Mouse (Mus musculus) brain, embryonic 18.5 days (tissue): ENCODE data around the gene Smad6.

ENCODE experiments used
- DNase-seq: peaks from one replicate; pipeline ENCODE4 v3.0.0-alpha.2; 2012; ENCODE audit warnings: low read depth, low spot score

Smad6 gene

GRCm38 (mm10) chr9:63989214-63989613 is 32.6 kb downstream of the Smad6 start:
- no peak for DNase-seq

DNA sequence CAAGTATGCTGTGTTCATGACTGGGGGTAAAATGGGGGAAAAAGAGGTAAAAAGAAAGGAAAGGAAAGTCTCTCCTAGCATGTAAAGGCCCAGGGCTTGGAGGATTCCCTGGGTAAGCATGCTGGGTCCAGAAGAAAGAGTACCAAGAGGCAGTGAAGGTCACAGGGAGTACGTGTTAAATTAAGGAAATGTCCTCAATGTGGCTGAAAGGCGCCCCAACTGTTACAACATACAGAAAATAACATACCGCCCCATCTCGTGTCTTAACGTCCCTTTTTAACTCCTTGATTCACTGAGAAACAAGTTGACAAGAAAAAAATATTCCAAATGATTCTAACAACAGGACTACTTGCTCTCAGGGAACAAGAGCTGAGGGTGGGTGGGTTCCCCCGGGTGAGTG is 36.7 kb downstream of the Smad6 start:
- DNase-seq: no peak

- no peak for DNase-seq
Observed at GRCm38 (mm10) chr9:63982937-63983632, 38.8 kb downstream of the Smad6 start.

DNA sequence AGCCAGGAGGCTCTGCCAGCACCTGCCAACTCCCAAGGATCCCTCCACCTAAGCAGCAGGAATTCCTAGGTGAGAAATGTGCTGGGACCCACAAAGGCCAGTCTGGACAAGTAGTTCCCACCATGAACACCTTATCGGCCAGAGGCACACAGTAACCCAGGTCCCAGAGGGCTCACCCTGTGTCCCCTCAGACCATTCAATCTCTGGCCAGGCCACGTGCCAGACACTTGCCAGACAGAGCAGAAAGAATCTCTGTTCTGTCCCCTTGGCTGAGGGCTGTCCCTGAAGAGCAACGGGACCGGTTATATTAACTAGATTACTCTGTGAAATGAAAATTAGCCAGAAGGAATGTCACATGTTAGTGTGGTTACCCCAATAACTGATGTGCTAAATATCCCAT is 39.9 kb downstream of the Smad6 start:
- no peak for DNase-seq

- DNase-seq: no peak
Observed at GRCm38 (mm10) chr9:63981371-63981770, 40.5 kb downstream of the Smad6 start.

- DNase-seq: no peak
Observed at GRCm38 (mm10) chr9:63980179-63981086, 41.4 kb downstream of the Smad6 start.

- no peak for DNase-seq
Observed at GRCm38 (mm10) chr9:63979275-63979674, 42.6 kb downstream of the Smad6 start.

DNA sequence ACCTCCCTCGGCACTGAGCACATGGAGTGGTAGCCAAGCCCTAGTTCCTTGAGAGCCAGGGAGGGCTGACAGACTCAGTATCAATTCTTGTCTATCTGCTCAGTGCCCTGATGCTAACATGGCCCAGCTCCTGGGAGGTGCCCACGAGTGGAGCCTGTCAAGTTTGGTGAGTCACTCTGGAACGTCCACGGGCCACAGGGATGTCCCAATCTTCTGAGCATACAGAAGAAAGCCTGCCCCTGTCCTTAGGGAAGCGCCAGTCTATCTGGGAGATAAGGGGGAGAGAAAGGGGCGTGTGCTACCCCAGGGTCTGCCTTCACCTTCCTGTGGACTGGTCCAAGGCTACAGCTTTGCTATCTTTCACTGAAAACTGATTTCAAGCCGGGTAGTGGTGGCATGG is 43.2 kb downstream of the Smad6 start:
- DNase-seq: no peak

DNA sequence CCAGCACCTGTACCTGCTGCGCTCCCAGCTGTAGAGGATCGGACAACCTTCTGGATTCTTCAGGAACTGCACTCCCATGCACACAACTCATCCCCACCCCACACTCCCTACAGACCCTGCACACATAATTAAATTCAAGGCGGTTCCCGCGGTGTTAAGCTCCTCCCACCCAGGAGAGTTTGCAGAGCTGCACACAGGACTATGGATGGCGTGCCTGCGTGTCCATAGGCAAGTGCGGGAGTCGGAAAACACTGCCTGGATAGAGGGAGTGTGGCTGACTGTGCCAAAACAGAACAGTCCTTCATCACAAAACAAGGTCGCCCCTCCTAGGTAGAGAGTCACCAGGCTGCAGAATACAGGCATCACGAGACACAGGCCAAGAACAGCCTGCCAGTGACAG is 45.9 kb downstream of the Smad6 start:
- no peak for DNase-seq

- DNase-seq: no peak
Observed at GRCm38 (mm10) chr9:63974258-63975023, 47.4 kb downstream of the Smad6 start.

GRCm38 (mm10) chr9:63973662-63974190 is 48.1 kb downstream of the Smad6 start:
- DNase-seq: no peak

DNA sequence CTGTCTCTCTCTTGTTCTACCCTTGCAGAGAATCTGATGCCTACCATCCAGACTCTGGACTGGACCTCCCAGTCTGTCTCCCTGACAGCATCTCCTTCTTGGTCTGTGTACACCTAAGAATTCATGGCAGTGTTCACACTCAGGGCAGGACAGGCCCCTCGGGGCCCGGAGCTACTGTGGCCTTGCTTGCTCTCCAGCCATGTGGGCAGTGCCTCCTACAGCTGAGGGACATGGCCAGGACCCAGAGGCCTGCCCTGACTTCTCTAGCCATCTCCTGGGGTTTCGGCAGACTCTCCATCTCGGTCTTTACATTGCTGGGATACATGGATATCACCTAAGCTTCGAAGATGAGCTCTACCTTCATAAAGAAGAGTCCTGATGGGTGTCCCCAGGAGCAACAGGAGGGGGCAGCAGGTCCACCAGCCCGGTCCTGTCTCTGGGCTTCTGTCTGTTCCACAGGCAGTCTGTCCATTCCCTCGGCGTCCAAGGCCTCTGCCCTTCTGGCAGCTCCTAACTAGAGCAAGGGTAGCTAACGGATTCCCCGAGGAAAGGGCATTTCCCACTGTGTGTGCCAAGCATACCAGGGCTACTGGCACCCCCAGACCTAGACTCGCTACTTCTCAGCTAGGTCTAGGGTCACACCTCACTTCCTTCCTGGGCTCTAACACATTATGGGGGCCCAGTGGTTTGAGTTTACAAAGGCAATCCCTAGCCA is 49.1 kb downstream of the Smad6 start:
- DNase-seq: no peak

DNA sequence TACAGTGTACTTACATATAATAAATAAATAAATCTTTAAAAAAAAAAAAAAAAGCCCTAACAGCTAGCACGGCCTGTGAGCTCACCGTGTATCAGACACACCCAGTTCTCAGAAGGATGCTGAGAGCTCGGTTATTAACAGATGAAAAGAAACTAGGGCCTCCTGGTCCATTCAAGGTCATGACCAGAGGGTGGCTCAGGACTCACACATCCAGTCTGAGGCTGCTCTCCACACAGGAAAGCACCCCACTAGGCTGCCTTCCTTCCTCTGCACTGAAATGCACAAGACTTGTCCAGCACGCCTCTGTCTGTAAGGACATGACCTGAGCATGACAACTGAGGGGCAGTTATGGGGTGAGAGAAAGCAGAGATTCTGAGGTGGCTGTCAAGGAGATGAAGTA is 50.3 kb downstream of the Smad6 start:
- no peak for DNase-seq

DNA sequence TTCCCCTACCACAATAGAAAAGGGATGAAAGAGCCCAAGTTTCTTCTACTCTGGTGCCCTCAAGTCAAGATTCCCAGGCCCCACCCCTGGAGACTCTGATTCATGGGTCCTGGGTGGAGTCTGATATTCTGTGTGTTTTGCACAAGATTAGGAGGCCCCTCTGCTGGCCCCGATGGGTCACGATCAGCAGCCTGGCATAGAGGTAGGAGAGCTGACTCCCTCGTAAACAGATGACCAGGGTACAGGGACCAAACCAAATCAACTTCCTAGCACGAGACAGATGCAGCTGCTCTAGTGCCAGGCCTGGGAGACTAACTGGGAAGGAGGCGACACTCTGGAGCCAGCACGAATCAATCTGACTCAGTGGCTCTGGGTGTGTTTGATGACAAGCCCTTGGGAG is 51.0 kb downstream of the Smad6 start:
- DNase-seq: no peak

- no peak for DNase-seq
Observed at GRCm38 (mm10) chr9:63970388-63970787, 51.5 kb downstream of the Smad6 start.

DNA sequence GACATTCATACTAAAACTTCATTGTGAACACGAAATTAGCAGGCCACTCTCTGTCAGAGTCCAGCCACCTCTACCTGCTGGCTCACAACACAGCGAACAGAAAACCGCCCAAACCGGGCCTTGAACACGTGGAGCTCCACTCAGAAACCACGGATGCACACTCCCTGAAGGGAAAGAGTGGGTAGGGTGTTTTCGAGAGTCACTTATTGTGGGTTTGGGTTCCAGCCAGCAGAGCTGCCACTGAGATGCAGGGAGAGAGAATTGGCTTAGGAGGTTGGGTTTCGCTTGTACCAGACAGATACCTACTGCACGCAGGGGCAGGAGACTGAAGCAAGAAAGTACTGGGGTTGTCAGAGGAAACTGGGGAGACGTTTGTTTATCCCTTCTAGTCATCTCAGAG is 52.4 kb downstream of the Smad6 start:
- no peak for DNase-seq

DNA sequence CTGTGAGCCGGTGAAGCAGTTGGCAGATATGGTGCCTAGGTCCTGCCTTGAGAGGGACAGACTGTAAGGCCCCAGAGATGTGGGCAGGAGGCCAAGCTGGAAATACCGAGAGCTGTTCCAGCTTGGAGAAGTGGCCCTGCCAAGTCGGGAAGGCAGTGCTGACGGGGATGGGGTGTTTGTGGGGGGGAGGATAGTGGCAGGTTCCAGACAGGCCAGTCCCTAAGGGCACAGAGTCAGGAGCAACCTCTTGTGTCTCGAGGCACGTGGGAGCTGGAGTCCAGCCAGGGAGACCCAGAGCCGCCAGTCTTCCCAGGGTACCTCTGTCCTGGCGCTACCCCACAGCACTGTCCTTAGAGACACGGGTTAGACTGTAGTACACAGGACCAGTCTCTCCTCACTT is 53.3 kb downstream of the Smad6 start:
- peak; percentile 52 for DNase-seq

GRCm38 (mm10) chr9:63967408-63968172 is 54.3 kb downstream of the Smad6 start:
- no peak for DNase-seq

DNA sequence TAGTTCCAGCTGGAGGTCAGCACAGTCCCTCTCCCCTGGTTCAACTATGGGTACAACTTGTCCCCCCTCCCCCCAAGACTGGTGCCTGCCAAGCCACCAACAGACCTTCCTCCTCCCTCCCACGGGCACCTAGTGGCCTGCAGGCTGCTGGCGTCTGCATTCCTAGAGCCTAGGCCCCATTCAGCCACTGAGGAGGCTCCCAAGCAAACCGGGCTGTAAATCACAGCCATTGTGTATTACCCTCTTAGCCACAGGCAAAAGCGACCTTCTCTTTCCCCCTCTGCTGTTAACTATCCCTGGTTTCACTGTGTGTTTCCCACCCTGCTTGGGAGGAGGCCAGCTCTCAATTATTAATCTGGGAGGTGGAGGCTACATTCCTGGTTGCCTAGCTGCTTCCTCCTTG is 56.3 kb downstream of the Smad6 start:
- DNase-seq: no peak

DNA sequence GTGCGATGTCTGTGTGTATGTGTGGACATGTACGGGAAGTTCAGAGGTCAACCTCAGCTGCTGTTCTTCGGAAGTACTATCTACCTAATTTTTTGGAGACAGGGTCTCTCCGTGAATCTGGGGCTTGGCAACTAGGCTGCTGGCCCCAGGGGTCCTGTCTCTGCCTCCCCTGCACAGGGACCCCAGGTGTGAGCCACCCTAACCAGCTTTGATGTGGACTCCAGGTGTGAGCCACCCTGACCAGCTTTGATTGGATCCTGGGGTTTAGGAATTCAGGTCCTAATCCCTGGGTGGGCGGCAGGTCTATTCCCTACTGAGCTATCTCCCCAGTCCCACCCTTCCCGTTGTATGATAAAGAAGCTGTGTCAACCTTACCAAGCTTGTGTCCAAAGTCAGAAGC is 60.0 kb downstream of the Smad6 start:
- no peak for DNase-seq

DNA sequence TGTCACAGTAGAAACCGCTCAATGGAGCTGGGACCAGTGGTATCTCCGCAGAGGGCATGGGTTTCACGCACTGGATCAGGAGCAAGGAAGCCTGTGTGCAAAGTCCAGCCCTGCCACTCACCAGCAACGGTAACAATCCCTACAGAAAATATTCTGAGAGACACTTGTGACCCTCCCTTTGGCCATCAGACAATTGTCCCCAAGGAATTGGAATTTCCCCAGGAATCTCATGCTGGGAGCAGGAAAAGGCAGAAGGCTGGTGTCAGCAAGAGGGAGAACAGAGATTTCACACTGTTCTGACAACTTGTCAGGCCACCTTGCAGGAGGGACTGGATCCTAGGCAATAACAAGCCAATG is 61.1 kb downstream of the Smad6 start:
- no peak for DNase-seq
